Mouse (Mus musculus) CH12.LX (cell line): ENCODE data around the gene Psme1. TPM values are rescaled to one million over a fixed set of nuclear protein-coding genes. Genes with fewer than 3 reads are reported as not detected.

Experiments used
- DNase-seq: peaks from one replicate; pipeline ENCODE4 v3.0.0-alpha.2; 2013; ENCODE audit errors: extremely low read depth
- H3K27ac ChIP-seq: 2 replicates; pipeline ENCODE4 v1.5.1; 2012; ENCODE audit warnings: low read depth, mild to moderate bottlenecking, control low read depth, moderate library complexity; ENCODE audit not compliant: insufficient read depth
- H3K27me3 ChIP-seq: replicated peaks from 2 replicates; pipeline ENCODE3; 2012; ENCODE audit warnings: inconsistent platforms
- H3K36me3 ChIP-seq, 2 experiments: replicated peaks in 1 of 2; 2 replicates each; pipeline versions ENCODE3 to v1.6.1; 2012; ENCODE audit warnings: inconsistent platforms in 1 of 2, low read length in 1 of 2, mild to moderate bottlenecking in 1 of 2, mixed read lengths in 1 of 2, moderate library complexity in 1 of 2; ENCODE audit not compliant: control insufficient read depth in 1 of 2, insufficient read depth in 1 of 2
- H3K4me1 ChIP-seq, 2 experiments: 2 replicates each; pipeline ENCODE4 v1.6.1; 2012; ENCODE audit warnings: inconsistent platforms in 1 of 2, moderate library complexity in 1 of 2; ENCODE audit not compliant: insufficient read depth in 2 of 2, control insufficient read depth in 1 of 2
- H3K4me2 ChIP-seq: 2 replicates; pipeline ENCODE4 v1.6.1; 2012; ENCODE audit warnings: low read depth, mild to moderate bottlenecking, control low read depth; ENCODE audit not compliant: poor library complexity, insufficient read depth, severe bottlenecking
- H3K4me3 ChIP-seq, 3 experiments: fragments of 150-350 bp in 1 of 3; sonication (generic) in 1 of 3; replicated peaks in 1 of 3; 2 replicates each; pipeline versions ENCODE3 to v1.5.1; 2011 to 2012; ENCODE audit warnings: low read depth in 2 of 3, low read length in 2 of 3, mild to moderate bottlenecking in 2 of 3, moderate library complexity in 2 of 3, control low read depth in 1 of 3, improper control_type of control experiment in 1 of 3, inconsistent platforms in 1 of 3, mixed read lengths in 1 of 3; ENCODE audit not compliant: poor library complexity in 1 of 3
- H3K79me2 ChIP-seq: replicated peaks from 2 replicates; pipeline ENCODE4 v1.6.1; 2012; ENCODE audit warnings: mild to moderate bottlenecking, moderate library complexity; ENCODE audit not compliant: control insufficient read depth, poor library complexity, insufficient read depth, severe bottlenecking; ENCODE audit errors: extremely low read depth
- H3K9ac ChIP-seq: 2 replicates; pipeline ENCODE4 v1.6.1; 2012; ENCODE audit warnings: low read depth, mild to moderate bottlenecking, control low read depth, moderate library complexity; ENCODE audit not compliant: insufficient read depth
- H3K9me3 ChIP-seq: replicated peaks from 2 replicates; pipeline ENCODE3; 2012; ENCODE audit warnings: low read length, inconsistent platforms, mixed read lengths
- CHD1 ChIP-seq: IDR thresholded peaks from 2 replicates; pipeline ENCODE4 v1.6.1; 2012; ENCODE audit warnings: low read depth, low read length, improper control_type of control experiment, inconsistent platforms
- CTCF ChIP-seq, 2 experiments: IDR thresholded peaks in 1 of 2; conservative IDR thresholded peaks in 1 of 2; 2 replicates each; pipeline ENCODE4 v1.5.1; 2011 to 2012; ENCODE audit warnings: low read depth in 2 of 2, low read length in 2 of 2, improper control_type of control experiment in 1 of 2, inconsistent platforms in 1 of 2, mild to moderate bottlenecking in 1 of 2, moderate library complexity in 1 of 2
- IRF4 ChIP-seq: IDR thresholded peaks from 2 replicates; pipeline ENCODE4 v1.6.1; 2014; ENCODE audit warnings: low read depth, mild to moderate bottlenecking, inconsistent platforms, low read length, improper control_type of control experiment
- JUN ChIP-seq: IDR thresholded peaks from 2 replicates; pipeline ENCODE4 v1.6.1; 2011; ENCODE audit warnings: low read depth, mild to moderate bottlenecking, low read length, improper control_type of control experiment, moderate library complexity; ENCODE audit not compliant: insufficient read depth
- JUND ChIP-seq: conservative IDR thresholded peaks from 2 replicates; pipeline ENCODE4 v1.6.1; 2011; ENCODE audit warnings: low read depth, low read length, improper control_type of control experiment
- KAT2A ChIP-seq: IDR thresholded peaks from 2 replicates; pipeline ENCODE4 v1.6.1; 2012; ENCODE audit warnings: low read length, improper control_type of control experiment, inconsistent platforms; ENCODE audit not compliant: insufficient replicate concordance
- MAFK ChIP-seq: IDR thresholded peaks from 2 replicates; pipeline ENCODE4 v1.6.1; 2011; ENCODE audit warnings: low read length, improper control_type of control experiment; ENCODE audit not compliant: insufficient replicate concordance
- POLR2A ChIP-seq: IDR thresholded peaks from 2 replicates; pipeline ENCODE4 v1.6.1; 2011; ENCODE audit warnings: low read depth, mild to moderate bottlenecking, improper control_type of control experiment, low read length
- POLR2AphosphoS2 ChIP-seq: IDR thresholded peaks from 2 replicates; pipeline ENCODE4 v1.6.1; 2011; ENCODE audit warnings: low read depth, low read length, improper control_type of control experiment
- RCOR1 ChIP-seq: conservative IDR thresholded peaks from 2 replicates; pipeline ENCODE4 v1.6.1; 2012; ENCODE audit warnings: low read depth, mild to moderate bottlenecking, inconsistent platforms, low read length, improper control_type of control experiment
- TBP ChIP-seq: conservative IDR thresholded peaks from 2 replicates; pipeline ENCODE4 v1.6.1; 2011; ENCODE audit warnings: low read depth, low read length, improper control_type of control experiment
- UBTF ChIP-seq: IDR thresholded peaks from 2 replicates; pipeline ENCODE4 v1.6.1; 2012; ENCODE audit warnings: low read depth, mild to moderate bottlenecking, inconsistent platforms, low read length, improper control_type of control experiment, moderate library complexity
- ZC3H11A ChIP-seq: IDR thresholded peaks from 2 replicates; pipeline ENCODE4 v1.6.1; 2012; ENCODE audit warnings: low read depth, mild to moderate bottlenecking, inconsistent platforms, low read length, improper control_type of control experiment
- dilution Hi-C: fragments of 300-500 bp; cut with MboI; formaldehyde crosslinking; loops from 2 replicates; pipeline ENCODE4 v1.14.3; 2020; ENCODE audit warnings: low sequenced_read_pairs; ENCODE audit not compliant: extremely low pct_unique_long_range_greater_than_20kb, extremely low pct_ligation_motif_present
- in situ Hi-C: fragments of 300-500 bp; cut with MboI; formaldehyde crosslinking; loops from 3 replicates; pipeline ENCODE4 v1.14.3; 2019; ENCODE audit warnings: low sequenced_read_pairs, low pct_ligation_motif_present, low pct_unique_long_range_greater_than_20kb, mixed read lengths
- polyA plus RNA-seq: library from polyadenylated mRNA; unstranded; fragments of >175 nt; gene quantifications from 2 replicates; pipeline ENCODE4 v1.2.1, GENCODE M21; 2012; ENCODE audit warnings: low read depth; ENCODE audit not compliant: insufficient read length
- total RNA-seq, 2 experiments: library from RNA; depleted of rRNA; stranded (reverse); fragments of 300-350 nt in 1 of 2; fragments of >200 nt in 1 of 2; gene quantifications; 2 replicates each; pipeline ENCODE4 v1.2.3; 2012 to 2014

Gene Psme1
- total and polyA plus RNA-seq, 3 experiments = 335 to 740 (median 377) TPM

DNA sequence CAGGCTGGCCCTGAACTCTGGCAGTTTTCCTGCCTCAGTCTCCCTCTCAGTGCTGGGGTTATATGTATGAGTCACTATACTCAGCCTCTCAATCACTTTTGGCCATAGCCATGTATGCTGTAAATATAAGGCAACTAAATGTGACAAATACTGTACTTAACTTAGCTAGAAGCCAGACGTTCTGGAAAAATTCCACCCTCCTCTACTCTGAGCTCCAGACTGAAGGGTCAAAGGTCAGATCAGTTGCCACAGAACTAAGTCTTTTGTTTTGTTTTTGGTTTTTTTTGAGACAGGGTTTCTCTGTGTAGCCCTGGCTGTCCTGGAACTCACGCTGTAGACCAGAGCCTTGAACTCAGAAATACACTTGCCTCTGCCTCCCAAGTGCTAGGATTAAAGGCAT lies 38.0 kb downstream of the Psme1 start:
- no peaks in the 10 kb centered on the region for H3K27me3 ChIP-seq
- no peaks in the 10 kb centered on the region for H3K79me2 ChIP-seq
- H3K36me3 ChIP-seq = peaks cover 0 to 2% of the 10 kb centered on the region in 2 experiments
- no peak overlapping the region for H3K27ac ChIP-seq
- no peaks in the 10 kb centered on the region for H3K4me1 ChIP-seq
- dilution Hi-C loops = no loop called here
- in situ Hi-C loops = no loop called here
- no peak for DNase-seq
- H3K4me3 ChIP-seq = no peak overlapping the region
- no peaks in the 10 kb centered on the region for H3K9me3 ChIP-seq
- H3K9ac ChIP-seq = no peak overlapping the region
- no peak overlapping the region for H3K4me2 ChIP-seq
- TF ChIP-seq RCOR1 = no peak
- TF ChIP-seq, all 38 proteins: peak for 0

DNA sequence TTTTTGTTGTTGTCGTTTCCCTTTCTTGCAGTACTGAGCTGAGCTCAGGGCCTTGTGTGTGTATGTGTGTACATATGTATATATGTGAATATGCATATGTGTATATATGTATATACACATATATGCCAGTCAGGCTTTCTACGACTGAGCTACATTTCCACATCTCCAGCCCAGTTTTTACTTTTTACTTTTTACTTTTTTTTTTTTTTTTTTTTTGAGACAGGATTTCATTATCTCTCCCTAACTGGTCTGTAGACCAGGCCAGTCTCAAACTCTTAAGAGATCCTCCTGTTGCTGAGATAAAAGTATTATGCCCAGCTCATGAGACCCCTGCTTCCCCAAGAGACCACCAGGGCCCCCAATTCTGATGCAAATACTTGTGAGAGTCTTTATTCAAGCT lies 38.9 kb downstream of the Psme1 start:
- DNase-seq = no peak
- H3K9ac ChIP-seq = no peak overlapping the region
- TF ChIP-seq TBP = no peak
- no peak for TF ChIP-seq JUND
- TF ChIP-seq POLR2A = no peak
- H3K79me2 ChIP-seq = no peaks in the 10 kb centered on the region
- dilution Hi-C loops = no loop called here
- no peaks in the 10 kb centered on the region for H3K4me1 ChIP-seq
- H3K27ac ChIP-seq = no peak overlapping the region
- in situ Hi-C loops = no loop called here
- H3K4me2 ChIP-seq = no peak overlapping the region
- H3K36me3 ChIP-seq = no peaks in the 10 kb centered on the region
- no peaks in the 10 kb centered on the region for H3K9me3 ChIP-seq
- no peaks in the 10 kb centered on the region for H3K27me3 ChIP-seq
- no peak overlapping the region for H3K4me3 ChIP-seq

DNA sequence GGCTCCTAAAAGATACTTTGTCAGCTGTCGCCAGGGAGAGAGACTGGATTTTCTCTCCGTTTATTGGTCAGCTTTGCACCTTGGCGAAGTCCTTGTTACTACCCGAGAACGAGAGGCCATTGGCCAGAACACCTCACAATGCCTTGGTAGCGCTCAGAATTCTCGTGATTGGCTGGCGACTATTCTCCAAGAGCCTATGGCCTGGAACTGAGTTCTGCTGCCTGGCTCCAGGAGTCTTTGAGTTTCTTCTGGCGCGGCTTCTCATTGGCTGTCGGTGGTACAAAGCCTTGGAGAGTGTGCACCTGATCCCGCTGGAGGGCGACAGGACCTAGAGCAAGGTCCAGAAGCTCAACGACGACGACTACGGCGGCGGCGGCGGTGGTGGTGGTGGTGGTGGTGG lies 39.9 kb downstream of the Psme1 start, which contains the start of gene Rec8:
Gene Rec8 (plus strand): TSS at position 216 of the 400 bp plus-strand sequence.
- DNase-seq = no peak
- no peak within 1 kb of the TSS for H3K9ac ChIP-seq
- no peak within 1 kb of the TSS for H3K27ac ChIP-seq
- dilution Hi-C loops = no loop called here
- H3K79me2 ChIP-seq = no peaks in the 10 kb centered on the region
- no peaks in the 10 kb centered on the region for H3K27me3 ChIP-seq
- H3K36me3 ChIP-seq = peaks cover 0 to 9% of the 10 kb centered on the region in 2 experiments
- in situ Hi-C loops = no loop called here
- no peak within 1 kb of the TSS for H3K4me2 ChIP-seq
- no peaks in the 10 kb centered on the region for H3K4me1 ChIP-seq
- TF ChIP-seq CHD1 = no peak
- TF ChIP-seq, all 38 proteins: peak for 0
- H3K4me3 ChIP-seq = no peak within 1 kb of the TSS
- no peaks in the 10 kb centered on the region for H3K9me3 ChIP-seq

DNA sequence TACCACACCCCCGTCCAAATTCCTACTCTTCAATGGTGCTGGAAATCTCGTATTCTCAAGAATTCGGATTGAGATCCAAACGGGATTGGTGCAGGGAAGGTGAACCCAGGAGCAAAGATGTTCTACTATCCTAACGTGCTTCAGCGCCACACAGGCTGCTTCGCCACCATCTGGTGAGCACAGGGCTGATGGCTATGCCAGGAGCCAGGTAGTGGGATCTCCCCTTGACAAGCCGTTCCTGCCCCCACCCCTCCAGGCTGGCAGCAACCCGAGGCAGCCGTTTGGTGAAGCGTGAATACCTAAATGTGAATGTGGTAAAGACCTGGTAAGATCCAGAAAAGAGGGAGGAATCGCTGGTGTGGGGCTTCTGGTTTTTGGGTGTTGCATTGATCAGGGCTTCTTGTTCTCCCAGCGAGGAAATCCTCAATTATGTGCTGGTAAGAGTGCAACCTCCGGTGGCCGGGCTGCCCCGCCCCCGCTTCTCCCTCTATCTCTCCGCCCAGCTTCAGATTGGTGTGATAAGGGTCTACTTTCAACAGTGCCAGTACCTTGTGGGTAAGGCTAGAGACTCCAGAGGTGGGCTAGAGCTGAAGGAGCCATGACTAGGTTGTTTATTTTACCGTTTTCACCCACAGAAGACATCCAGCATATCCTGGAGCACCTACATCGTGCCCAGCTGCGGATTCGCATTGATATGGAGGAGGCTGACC lies 40.7 kb downstream of the Psme1 start:
- DNase-seq = no peak
- H3K79me2 ChIP-seq = no peaks in the 10 kb centered on the region
- H3K4me1 ChIP-seq = no peaks in the 10 kb centered on the region
- H3K9ac ChIP-seq = no peak overlapping the region
- TF ChIP-seq MAFK (no peak), CTCF (conservative IDR thresholded peaks at IDR 0.05 in 1 of 2, IDR thresholded peaks at IDR 0.05 in 1 of 2; ENCODE audit: low read depth in 2 of 2, low read length in 2 of 2) (no peak), IRF4 (no peak), POLR2AphosphoS2 (no peak), ZC3H11A (no peak), UBTF (no peak), JUN (no peak), KAT2A (no peak)
- peaks cover 0 to 17% of the 10 kb centered on the region in 2 experiments for H3K36me3 ChIP-seq
- no peak overlapping the region for H3K4me3 ChIP-seq
- no peaks in the 10 kb centered on the region for H3K27me3 ChIP-seq
- H3K9me3 ChIP-seq = no peaks in the 10 kb centered on the region
- no peak overlapping the region for H3K27ac ChIP-seq
- in situ Hi-C loops (no loop called here), dilution Hi-C loops (no loop called here)
- H3K4me2 ChIP-seq = no peak overlapping the region
